Mouse (Mus musculus) urinary bladder, postnatal 14 days (tissue): ENCODE results near the gene Prkd1.
"Not testable (repeated sequence)": the region's sequence is repeated elsewhere in the genome, so short reads cannot be mapped to it uniquely, and the experiment has no call there.

Experiments used
- DNase-seq: peaks from one replicate; pipeline ENCODE4 v3.0.0; 2021; ENCODE audit warnings: low spot score

Gene Prkd1

DNA sequence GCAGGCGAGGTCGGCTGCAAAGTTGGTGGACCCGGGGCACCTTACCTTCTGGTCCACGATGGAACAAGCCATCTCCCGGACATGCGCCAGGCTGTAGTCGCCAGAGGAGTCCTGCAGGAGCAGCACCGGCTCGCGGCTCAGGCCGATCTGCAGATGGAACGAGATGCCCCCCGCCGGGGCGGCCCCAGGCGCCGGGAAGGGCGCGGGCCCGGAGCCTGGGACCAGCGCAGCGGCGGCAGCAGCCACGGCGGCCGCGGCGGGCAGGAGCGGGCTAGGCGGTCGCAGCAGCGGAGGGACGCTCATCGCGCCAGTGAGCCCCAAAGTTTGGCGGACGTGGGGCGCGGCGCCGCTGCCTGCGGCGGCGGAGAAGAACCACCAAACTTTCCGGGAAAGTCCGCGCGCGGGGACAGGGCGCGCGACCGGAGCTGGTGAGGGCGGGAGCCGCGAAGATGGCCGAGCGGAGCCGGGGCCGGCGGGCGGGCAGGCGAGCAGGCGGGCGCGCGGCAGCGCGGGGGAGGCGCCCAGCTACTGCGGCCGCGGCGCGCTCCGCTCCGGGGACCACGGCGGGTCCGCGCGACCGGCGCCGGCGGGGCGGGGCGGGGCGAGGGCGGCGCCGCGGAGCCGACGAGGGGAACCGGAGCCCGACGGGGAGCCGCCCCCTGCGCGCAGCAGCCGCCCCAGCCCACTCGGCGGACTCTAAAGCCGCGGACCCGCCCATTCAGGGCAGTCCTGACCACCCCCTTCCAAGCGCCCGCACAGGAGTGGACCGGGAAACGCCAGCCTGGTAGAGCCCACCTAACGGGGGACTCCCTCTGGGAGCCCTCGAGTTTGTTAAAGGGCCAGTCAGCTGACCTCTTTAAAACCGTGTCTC, at the start of gene Prkd1:
TSS of gene Prkd1 (minus strand) at position 428 of the 871 bp plus-strand sequence.
- peak; percentile 58 for DNase-seq

DNA sequence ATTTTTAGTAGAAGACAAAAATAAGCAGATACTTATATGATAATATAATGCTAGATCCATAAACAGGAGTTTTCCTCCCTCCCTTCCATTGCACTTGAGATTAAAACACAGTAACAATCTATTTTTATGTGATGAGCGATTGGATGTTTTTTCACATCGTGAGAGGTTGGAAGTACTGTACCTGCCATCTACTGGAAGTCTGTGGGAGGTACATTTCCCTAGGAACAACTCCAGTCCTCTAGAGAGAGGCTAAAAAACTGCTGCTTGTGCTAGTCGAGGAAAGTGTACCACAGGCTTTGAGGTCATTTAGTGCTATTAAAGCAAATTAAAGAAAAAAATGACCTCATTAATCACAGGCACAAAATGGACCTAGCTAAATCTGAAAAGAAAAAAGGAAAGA, 48.6 kb upstream of the Prkd1 start:
- no peak for DNase-seq

DNA sequence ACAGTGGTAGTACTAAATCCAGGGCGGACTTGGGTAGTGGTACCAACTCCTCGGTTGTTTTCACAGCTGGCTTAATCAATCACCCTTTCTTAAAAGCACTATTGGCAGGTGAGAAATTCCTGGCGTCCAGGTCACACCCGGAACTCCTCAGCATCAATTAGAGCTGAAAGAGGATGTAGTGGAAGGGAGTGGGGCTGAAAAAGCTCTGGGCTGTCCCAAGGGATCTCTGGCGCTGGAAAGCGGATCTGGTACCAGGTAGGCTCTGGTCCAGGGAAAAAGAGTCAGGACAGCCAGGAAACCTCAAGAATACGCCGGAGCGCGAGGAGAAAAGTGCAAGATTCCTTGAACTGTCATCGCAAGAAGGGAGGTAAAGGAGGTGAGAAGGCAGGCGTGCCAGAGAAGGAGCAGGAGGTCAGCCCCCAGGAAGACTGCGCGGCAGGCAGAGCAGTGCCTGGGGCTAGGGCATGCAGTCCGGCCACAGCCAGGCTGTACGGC, 675 bp downstream of the Prkd1 start:
- DNase-seq: peak; percentile 19

DNA sequence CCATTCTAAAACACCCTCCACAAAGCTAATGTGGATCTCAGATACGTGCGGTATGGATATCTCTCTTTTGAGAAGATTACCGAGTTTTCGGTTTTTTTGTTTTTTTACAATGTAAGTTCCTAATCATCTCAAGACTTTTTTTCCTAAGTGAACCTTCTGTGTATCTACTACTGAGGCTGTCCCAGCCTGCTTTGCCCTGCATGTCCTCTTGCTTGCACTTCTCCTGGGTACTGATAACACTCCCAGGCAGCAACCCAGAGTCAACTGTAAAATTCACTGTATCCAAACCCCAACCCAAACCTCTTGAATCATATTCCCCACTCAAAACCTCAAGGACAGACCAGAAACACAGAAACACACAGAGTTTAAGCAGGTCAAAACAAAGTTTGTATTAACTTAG, 2.0 kb downstream of the Prkd1 start:
- no peak for DNase-seq

DNA sequence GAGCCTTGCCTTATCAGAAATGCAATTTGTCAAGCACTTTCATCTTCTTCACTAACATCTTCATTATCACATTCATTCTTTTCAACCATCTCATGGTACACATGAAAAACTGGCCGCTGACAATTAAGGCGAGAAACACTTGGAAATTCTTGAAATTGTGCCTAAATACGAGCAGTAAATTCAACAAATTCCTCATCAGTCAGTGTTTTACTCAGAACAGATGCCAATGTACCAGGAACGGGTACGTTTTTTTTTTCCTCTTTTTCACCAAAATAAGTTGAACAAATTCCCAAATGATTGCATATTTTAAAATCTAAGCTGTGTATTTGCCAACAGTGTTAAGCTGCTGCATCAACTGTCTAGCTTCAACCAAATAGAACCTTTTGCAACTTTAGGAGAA, 6.2 kb downstream of the Prkd1 start:
- DNase-seq: no peak

DNA sequence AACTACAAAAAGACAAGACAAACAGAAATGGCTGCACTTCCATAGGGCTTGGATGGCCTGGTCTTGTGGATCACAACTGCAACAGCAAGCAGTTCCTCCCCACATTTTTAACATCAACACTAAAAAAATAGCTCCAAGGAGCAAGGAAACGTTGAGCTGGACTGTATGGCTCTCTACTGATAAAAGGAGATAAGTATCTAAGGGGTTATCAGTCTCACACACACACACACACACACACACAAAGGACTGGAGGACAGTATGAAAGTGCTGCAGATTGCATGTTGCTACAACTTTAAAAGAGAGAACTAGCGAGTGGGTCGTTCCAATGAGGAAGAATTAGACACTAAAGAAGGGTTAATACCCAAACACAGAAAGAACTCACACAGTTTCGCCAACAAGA, 8.7 kb downstream of the Prkd1 start:
- no peak for DNase-seq

DNA sequence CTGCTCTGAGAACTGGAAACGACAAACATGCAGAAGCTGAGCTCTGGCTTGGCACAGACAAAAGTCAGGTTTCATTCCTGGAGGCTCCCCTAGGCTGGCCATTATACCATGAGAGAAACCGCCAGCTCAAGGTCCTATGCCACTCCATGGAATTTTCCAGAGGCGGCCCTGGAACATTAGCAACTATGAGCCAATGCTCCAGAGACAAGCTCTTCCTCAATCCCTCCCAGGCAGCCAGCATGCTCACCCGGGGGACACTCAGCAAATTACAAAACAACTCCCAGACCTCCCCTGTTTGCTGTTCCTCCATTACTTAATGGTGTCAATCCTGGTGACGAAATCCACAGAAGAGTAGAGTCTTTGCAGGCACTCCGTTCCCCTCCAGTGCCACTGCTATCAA, 14.5 kb downstream of the Prkd1 start:
- DNase-seq: no peak

DNA sequence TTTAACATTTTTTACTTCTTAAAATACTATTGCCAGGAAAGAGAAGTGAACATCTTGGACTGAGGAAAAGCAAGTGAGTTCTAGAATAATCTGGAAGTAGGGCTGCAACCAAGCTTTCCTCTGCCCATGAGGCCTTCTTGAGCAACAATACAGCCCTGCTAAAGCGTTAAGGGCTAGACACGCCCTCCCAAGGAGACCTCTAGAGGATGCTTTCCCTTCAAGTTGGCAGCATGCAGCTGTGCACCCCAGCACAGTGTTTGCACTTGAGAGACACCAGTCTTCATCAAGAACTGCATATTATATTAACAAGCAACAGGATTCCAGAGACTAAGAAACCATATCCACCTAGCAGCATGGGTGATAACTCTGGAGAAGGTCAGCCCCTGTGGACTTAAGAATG, 22.8 kb downstream of the Prkd1 start:
- not testable (repeated sequence) for DNase-seq

DNA sequence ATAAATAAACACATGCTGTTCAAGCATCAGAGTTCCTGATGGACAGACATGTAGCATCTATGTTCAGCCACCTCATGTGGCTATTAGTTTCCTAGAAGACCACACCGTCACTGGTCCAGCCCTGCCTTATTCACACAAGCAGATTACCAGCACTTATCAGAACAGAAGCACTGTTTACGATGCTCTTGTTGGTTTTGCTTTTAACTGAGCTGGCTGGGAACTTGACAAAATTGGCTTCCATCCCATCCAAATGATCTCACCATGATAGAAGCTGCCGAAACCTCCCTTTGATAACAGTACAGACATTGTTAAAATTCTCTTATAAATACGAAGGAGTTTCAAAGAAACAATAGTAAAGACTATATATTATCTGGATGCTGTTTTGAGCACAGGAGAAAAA, 24.7 kb downstream of the Prkd1 start:
- DNase-seq: no peak

DNA sequence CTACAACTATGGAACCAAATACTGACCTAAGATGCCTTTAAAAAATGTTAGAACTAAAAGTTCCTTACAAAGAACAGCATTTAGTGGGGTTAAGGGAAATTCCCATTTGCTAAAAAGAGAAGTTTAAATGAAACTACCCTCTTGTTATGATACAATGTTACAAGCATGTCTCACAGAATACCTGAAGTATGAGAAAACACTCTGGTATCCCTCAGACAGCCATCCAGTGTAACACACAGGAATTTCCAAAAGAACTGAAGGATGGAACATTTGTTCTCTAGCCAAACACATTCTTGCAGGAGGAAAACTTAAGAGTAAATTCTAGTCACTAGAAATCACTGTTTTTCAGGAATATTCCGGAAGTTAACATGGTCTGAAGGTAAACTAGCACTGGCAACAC, 33.0 kb downstream of the Prkd1 start:
- no peak for DNase-seq

DNA sequence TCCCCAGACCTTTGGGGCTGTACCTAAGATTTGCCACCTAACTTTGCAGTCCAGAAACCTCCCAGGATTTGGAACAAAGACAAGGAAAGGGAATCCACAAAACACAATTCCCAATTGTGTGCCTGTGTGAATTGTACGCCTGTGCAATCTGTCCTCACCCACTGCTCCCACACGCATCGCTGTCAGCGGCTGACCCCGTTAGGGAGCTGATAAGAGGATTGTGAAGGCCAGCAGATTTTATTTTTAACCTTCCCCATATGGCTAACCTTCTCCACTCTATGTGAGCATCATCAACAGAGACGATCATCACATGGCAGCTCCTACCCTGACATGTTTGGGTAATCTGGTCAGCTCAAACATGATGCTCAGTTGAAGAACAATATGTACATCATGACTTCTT, 34.6 kb downstream of the Prkd1 start:
- no peak for DNase-seq

DNA sequence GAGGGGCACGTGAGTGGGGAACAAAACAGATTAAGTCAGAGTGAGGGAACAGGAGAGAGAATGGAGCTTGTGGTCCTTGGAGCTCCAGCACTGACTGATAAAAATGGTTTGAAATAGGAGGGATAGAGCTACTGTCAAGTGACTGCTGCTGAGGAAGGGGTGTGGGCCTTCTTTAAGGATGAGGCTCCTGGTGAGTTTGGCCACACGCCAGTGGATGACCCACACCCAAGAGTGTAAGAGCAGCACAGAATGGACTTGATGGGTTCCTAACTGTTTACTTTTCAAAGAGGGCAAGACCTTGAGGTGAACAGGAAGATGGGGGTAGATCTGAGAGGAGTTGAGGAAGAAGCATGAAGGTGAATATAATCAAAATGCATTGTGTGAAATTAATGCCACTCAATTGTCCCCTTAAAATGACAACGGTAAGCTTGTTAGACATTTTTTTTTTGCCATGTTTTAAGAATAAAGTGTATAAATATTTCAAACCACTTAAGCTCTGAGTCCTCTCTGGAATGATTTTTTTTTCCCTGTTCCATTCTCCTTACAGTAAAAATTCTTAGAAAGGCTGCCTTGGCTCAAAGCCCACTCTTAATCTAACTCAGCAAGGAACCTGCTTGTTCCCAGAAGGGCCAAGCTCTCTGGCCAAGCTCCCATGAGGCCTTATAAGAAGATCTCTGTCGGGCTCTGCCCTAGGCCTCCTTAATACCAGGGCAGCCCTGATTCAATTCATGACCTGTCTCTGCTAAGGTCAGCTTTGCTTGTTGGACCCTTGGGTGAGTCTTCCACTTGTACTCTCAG, 42.0 kb downstream of the Prkd1 start:
- DNase-seq: no peak

DNA sequence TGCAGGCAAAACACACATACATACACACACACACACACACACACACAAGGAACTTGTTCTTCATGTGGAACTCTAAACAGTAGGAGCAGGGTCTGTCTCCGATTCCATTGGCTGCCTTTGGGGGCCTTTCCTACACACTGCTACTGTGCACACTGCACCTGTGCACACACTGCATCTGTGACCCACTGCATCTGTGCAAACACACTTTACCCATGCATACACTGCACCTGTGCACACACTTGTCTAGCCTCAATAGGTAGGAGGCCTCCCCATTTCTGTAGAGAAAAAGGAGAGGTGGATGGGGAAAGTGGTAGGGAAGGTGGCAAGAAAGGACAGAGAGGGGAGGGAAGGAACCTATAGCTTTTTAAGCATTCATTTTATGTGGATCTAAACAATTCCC, 49.5 kb downstream of the Prkd1 start:
- DNase-seq: no peak

DNA sequence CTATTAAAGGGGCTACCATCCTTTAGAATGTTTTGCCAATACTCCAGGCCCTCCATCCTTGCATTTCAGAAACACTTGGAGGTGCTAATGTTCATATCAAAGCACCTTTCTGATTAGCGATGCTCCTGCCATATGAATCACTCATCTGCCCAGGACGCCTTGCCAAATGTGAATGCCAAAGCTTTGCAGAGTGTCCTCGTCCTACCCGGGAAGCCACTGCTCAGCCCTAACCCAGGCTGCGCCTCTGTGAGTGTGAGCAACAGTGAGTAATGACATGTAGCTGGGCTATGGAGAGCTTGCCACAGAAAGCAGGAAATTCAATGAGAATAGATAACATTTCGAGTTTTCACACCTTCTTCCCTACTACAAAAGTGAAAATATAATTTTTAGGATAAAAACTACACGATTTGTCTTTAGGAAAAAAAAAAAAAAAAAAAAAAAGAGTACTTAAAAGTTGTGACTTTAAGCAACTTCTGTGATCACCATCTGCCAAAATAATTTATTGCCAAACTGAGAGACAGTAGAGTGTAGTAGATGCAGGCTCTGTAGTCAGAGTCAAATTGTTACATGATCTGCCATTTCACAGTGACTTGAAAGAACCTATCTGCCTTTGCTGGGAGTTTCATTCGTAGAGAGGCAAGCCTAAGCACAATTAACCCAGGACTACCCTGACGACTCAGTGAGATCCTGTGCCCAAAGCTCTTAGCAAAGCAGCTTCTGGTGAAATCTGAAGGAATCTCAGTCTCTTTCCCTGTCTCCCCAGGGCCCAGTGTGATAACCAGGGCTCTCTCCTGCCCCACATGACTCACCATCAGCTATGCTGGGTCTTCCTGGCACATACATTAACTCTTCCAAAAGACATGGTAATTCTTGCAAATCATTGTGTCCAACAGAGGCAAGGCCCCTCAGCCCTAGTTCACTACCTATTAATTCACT, 50.6 kb downstream of the Prkd1 start:
- DNase-seq: no peak

DNA sequence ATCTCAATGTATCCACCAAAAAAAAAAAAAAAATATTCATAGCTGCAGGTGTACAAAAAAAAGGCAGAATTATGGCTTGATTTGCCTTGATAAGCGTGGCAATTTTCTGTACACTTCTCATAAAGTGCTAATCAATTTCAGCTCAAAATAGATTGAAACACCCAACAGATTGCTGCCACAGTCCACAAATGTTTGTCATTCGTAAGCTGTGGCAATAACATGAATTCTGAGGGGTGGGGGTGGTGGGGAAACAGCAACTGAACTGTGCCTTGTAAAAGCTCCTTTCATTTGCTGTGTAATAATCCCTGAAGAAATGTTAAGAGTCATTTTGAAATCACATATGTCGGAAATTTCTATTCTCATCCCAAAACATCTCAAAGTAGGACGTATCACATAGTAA, 51.4 kb downstream of the Prkd1 start:
- no peak for DNase-seq

DNA sequence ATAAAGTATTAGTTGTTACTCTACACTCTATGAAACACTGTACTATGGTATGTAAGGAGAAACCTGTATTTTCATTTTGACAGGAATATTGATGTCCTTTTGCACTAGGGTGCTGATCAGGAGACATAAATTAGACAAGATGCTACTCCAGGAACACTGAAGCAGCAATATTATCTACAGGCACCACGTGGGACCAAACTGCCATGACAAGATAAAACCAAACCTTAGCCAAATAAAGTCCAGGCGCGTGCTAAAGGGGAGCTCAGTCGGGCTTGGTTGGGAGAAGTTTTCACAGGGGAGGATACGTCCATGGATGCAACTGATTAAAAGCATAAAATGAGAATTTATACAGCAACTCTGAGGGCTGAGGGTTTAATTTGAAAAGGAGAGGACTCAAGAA, 53.1 kb downstream of the Prkd1 start:
- DNase-seq: no peak

DNA sequence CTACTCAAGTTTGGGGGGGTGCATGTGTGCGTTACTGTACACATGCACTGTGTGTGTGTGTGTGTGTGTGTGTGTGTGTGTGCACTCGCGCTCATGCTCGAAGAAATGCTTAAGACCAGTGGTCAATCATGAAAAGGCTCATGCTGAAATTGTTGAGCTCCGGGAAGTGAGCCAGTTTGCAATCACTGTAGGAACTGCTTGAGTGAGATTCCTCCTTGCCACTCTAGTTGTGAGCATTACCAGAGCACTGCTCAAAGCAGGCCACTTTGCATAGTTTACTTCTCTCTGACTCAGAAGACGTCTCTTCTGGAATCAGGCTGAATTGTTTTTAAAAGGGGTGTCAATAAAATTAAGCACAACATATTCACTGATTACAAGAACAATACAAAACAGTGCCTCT, 54.4 kb downstream of the Prkd1 start:
- DNase-seq: no peak

DNA sequence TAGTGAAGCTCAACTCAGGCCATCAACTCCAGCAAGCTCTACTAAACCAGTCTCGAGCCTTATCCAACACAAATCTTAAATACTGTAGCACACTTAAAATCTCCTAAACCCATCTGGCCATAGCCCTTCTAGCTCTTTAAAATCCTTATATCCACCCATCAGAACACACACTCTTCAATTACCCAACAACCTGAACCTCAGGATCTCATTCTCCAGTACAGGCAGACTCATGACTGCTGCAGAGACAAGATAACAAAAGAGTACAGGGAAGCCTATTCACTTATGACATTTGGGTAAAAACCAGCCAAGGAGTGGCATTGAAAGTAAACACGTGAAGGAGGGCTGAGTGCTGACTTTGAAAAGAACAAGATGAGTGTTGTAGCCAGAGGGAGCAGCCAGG, 55.4 kb downstream of the Prkd1 start:
- DNase-seq: no peak

DNA sequence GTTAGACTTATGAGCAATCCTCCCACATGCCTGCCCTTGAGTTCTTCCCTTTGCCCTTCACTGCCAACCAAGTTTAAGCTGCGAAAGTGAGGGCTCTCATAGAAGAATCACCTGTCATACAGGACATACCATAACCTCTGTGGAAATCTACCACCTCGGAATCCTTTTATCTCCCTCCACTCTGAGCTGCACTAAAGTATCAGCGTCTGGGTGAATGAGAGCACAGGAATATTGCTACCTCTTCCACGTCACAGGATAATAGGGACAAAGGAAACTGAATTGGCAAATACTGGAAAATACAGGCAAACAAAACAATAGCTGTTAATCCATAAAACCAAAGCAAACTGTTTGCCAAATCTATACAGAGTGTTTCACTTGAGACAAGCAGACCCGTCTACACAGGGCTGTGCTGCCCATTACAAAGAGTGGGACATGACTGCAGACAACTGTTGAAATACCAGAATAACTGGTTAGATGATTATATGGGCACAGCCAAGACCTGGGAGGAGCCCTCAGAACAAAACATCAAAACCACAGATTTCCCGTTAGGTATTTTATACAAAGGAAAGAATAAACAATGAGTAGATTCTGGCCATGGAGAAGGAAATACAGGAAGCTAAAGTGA, 60.6 kb downstream of the Prkd1 start:
- no peak for DNase-seq

DNA sequence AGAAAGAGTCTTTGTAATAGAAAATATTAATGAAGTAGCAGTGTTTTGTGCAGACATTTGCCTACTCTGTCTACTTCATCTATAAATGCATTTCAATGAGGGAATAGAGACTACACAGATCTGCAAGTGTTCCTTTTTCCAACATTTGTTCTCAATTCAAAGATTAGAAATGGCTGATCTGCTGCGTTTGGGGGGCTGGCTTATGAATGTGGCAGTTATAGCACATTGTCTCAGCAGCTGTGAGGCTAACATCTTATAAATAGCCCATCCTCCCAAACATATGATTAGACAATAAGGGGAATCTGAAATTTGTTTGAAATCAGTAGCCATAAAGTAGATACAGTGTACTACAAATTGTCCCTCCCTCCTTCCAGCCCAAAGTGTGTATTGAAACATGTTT, 83.7 kb downstream of the Prkd1 start:
- no peak for DNase-seq

DNA sequence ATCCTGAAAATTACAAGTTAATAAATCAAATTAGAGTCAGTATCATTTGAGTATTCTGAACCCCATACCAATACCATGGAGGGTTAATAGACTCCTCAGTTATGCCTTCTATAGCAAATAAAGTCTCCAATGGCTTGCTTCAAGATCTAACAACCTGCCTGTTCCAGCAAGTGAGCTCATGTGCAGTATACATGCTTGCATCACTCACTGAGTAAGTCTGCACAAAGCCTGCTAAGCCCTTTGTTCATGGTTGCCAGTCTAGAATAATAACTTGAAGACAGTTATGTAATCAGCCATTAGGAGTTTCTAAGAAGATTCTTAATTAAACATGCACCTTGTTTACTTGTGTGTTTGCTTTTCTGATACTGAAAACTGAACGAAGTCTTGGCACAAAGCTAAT, 88.4 kb downstream of the Prkd1 start:
- DNase-seq: no peak

DNA sequence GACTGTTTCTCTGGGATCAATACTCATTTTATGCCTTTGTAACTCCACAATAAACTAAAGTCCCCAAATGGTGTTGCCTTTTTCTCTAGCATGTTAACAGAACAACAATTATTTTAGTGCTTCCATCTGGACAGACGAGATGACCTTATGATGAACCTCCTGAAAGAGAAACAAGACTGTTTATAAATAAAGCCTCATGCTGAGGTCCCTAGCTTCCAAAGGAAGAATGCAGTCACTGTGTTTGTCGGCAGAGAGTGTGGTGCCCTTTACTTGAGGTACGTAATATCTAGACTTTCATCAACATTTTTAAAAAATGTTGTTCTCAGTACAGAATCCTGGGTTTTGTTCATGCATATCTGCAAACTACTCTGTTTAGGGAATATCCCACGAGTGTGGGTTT, 90.7 kb downstream of the Prkd1 start:
- no peak for DNase-seq
